Mouse (Mus musculus): Measurements from ENCODE around the gene Cd19. TPM values are rescaled to one million over a fixed set of nuclear protein-coding genes. Genes with fewer than 3 reads are reported as not detected.
"Not testable (repeated sequence)": the region's sequence is repeated elsewhere in the genome, so short reads cannot be mapped to it uniquely, and the experiment has no call there.

The Cd19 gene
- polyA plus RNA-seq, 1 experiment from 2014 or later, result not detected

DNA sequence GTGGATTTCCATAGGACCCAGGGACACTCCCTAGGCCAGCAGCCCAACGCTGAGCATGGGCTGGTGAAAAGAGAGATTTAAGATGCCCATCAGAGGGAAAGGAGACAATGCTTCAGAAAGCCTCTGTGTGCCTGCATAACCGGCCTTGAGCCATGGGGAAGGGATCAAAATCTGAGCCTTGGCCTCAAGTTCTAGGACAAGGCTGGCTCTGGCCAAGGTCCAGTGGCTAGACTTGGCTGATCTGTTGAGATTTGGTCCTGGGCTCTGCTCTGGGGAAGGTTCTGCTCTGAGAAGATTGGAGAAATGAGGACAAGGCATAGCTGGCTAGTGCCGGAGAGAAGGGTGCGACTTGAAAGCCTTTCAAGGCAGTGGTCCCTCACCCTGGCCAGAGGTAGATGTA is 3.6 kb downstream of the Cd19 start:
- no peaks in the 10 kb centered on the region for H3K4me1 ChIP-seq
- 87% methylated on average over 4 of the region's 4 CpGs for WGBS
- H3K27me3 ChIP-seq, result 0 out of 2 replicates have a peak, but pooled peaks cover 5% of the 10 kb centered on the region
- H3K27ac ChIP-seq, result no peak overlapping the region
- H3K36me3 ChIP-seq, result no peaks in the 10 kb centered on the region
- no peak overlapping the region for H3K4me3 ChIP-seq
- no peak for ATAC-seq (ENCODE audit: insufficient number of reproducible peaks, insufficient read depth, low FRiP score, low TSS enrichment, low read depth)
- no peaks in the 10 kb centered on the region for H3K9me3 ChIP-seq
- no peak overlapping the region for H3K9ac ChIP-seq
- H3K4me2 ChIP-seq, result no peak overlapping the region

DNA sequence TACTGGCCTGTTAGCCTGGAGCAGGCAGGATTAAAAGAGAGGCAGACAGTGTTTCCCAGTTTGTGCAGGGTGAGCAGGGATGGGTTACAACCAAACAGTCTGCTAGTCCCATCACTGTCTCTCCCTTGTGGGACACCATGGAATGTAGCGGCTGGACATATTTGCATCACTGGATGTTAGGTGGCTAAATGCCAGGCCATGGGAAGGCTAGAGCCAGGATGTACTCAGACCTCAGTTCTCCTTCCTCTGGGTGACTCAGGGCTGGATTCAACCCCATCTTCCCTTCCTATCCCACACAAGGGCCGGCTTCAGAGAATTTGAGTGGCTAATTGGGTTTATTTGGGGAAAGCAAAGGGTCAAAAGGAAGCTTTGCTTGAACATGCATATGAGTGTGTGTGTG is 6.0 kb downstream of the Cd19 start:
- no peak for ATAC-seq (ENCODE audit: insufficient number of reproducible peaks, insufficient read depth, low FRiP score, low TSS enrichment, low read depth)
- Histone ChIP-seq H3K9me3 (no peaks in the 10 kb centered on the region), H3K27me3 (0 out of 2 replicates have a peak, but pooled peaks cover 5% of the 10 kb centered on the region), H3K27ac (no peak overlapping the region), H3K4me1 (no peaks in the 10 kb centered on the region), H3K9ac (no peak overlapping the region), H3K36me3 (no peaks in the 10 kb centered on the region), H3K4me2 (no peak overlapping the region), H3K4me3 (no peak overlapping the region)
- 70% methylated on average over 2 of the region's 2 CpGs for WGBS

GRCm38 (mm10) chr7:126402518-126402917 is 12.2 kb downstream of the Cd19 start:
- ATAC-seq (ENCODE audit: insufficient number of reproducible peaks, insufficient read depth, low FRiP score, low TSS enrichment, low read depth); H3K9me3 ChIP-seq; H3K4me2 ChIP-seq; H3K27me3 ChIP-seq; H3K4me3 ChIP-seq; H3K4me1 ChIP-seq; H3K36me3 ChIP-seq; H3K9ac ChIP-seq; H3K27ac ChIP-seq: not testable (repeated sequence)
- 78% methylated on average over 8 of the region's 8 CpGs for WGBS

DNA sequence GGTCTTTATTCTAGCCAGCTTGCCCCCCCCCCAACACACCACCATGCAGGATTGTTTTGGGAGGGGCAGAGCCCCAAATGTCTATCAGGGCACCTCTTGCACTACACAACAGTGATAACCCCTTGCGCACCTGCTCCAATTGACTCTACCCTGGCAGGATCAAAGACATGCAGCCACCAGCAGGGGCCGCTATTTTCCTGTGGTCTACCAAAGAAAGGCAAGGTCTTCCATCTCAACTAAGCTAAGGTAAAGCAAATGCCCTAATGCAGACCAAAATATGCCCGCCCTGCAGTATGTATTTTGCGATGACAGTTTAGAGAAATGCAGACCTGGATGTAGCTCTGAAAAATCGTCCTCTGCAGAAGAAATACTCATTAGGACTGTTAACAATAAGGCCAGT is 15.1 kb downstream of the Cd19 start:
- H3K4me2 ChIP-seq, result no peak overlapping the region
- H3K4me3 ChIP-seq, result no peak overlapping the region
- no peak overlapping the region for H3K9ac ChIP-seq
- 6% methylated on average over 5 of the region's 5 CpGs for WGBS
- no peaks in the 10 kb centered on the region for H3K36me3 ChIP-seq
- H3K27me3 ChIP-seq, result no peaks in the 10 kb centered on the region
- ATAC-seq (ENCODE audit: insufficient number of reproducible peaks, insufficient read depth, low FRiP score, low TSS enrichment, low read depth), result no peak
- H3K27ac ChIP-seq, result no peak overlapping the region
- peaks cover 13% of the 10 kb centered on the region; the same call in 1 of the 2 replicates for H3K4me1 ChIP-seq
- no peaks in the 10 kb centered on the region for H3K9me3 ChIP-seq

DNA sequence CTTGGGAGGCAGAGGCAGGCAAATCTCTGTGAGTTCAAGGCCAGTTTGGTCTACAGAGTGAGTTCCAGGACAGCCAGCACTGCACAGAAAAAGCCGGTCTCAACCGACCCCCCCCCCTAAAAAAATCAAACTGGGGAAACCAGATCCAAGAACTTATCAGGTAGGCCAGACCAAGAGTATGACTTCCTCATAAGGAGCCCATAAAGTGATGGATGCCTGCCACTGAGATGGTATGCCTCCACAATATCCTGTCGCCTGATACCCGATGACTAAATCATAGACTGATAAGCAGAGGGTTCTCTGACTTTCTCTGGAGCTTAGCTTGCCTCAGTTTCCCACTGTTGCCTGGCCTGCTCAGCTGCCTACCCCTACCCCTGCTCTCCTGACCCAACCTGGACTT is 16.9 kb downstream of the Cd19 start:
- H3K4me3 ChIP-seq, result no peak overlapping the region
- no peak overlapping the region for H3K27ac ChIP-seq
- H3K36me3 ChIP-seq, result 0 out of 2 replicates have a peak, but pooled peaks cover 4% of the 10 kb centered on the region
- ATAC-seq (ENCODE audit: insufficient number of reproducible peaks, insufficient read depth, low FRiP score, low TSS enrichment, low read depth), result no peak
- WGBS, result 96% methylated on average over 4 of the region's 4 CpGs
- H3K27me3 ChIP-seq, result no peaks in the 10 kb centered on the region
- H3K9ac ChIP-seq, result no peak overlapping the region
- H3K4me1 ChIP-seq, result peaks cover 13% of the 10 kb centered on the region; the same call in 1 of the 2 replicates
- H3K9me3 ChIP-seq, result no peaks in the 10 kb centered on the region
- no peak overlapping the region for H3K4me2 ChIP-seq

GRCm38 (mm10) chr7:126397221-126397620 is 17.5 kb downstream of the Cd19 start:
- no peaks in the 10 kb centered on the region for H3K9me3 ChIP-seq
- H3K27ac ChIP-seq, result no peak overlapping the region
- ATAC-seq (ENCODE audit: insufficient number of reproducible peaks, insufficient read depth, low FRiP score, low TSS enrichment, low read depth), result no peak
- H3K9ac ChIP-seq, result no peak overlapping the region
- 60% methylated on average over 6 of the region's 6 CpGs for WGBS
- 0 out of 2 replicates have a peak, but pooled peaks cover 4% of the 10 kb centered on the region for H3K36me3 ChIP-seq
- no peaks in the 10 kb centered on the region for H3K27me3 ChIP-seq
- peak overlapping the region; percentile 51 for H3K4me2 ChIP-seq
- H3K4me1 ChIP-seq, result peaks cover 13% of the 10 kb centered on the region; the same call in 1 of the 2 replicates
- H3K4me3 ChIP-seq, result peak overlapping the region; percentile 92

DNA sequence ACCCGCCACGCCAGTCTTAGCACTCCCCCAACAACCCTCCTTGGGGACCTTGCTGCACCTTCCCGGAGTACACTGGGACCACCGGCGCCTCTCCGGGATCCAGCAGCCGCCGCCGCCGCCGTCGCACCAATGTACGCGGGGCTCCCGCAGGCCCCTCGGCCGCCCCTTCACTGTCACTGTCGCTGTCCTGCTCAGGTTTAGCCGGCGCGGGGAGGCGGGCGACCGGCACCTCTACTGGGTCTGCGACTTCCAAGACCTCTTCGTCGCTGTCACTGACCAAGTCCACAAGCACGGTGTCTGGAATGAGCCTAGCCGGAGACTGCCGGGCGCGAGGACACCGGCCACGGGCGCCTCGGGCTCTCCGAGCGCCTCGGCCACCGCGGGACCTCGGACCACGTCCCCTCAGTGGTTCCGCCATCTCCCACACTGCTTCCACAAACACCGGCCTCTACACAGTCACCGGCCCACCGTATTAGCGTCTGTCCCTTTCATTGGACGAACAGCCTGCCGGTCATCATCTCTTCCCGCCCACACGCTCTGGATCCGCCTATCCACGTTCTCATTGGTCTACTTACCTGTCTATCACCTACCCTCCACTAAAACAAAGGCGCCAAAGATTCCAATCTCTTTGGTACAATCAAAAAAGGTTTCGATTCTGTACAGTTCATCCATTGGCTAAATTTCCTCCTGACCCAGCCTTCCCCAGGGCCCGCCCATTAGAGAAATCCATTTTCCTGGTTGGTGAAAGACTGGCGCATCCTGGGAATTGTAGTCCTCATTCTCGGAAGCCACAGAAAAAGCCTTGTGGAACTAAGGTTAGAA is 18.2 kb downstream of the Cd19 start, which contains the start of gene Nfatc2ip:
Gene Nfatc2ip, minus strand, starts transcription at position 440 of the 822 bp plus-strand sequence.
- Histone ChIP-seq H3K9me3 (no peaks in the 10 kb centered on the region), H3K9ac (peak within 1 kb of the TSS; percentile 89), H3K4me3 (peak within 1 kb of the TSS; percentile 92), H3K27ac (no peak within 1 kb of the TSS), H3K27me3 (no peaks in the 10 kb centered on the region), H3K4me2 (peak within 1 kb of the TSS; percentile 85), H3K36me3 (peaks cover 7% of the 10 kb centered on the region), H3K4me1 (peaks cover 13% of the 10 kb centered on the region; the same call in 1 of the 2 replicates)
- ATAC-seq (ENCODE audit: insufficient number of reproducible peaks, insufficient read depth, low FRiP score, low TSS enrichment, low read depth), result peak; percentile 100
- WGBS, result under 1% methylated on average over 59 of the region's 59 CpGs

- not testable (repeated sequence) for H3K9me3 ChIP-seq; H3K4me3 ChIP-seq; H3K4me2 ChIP-seq; H3K27ac ChIP-seq; ATAC-seq (ENCODE audit: insufficient number of reproducible peaks, insufficient read depth, low FRiP score, low TSS enrichment, low read depth); H3K27me3 ChIP-seq; H3K9ac ChIP-seq
- Histone ChIP-seq H3K4me1 (peaks cover 11% of the 10 kb centered on the region; the same call in 1 of the 2 replicates), H3K36me3 (peaks cover 41% of the 10 kb centered on the region)
- WGBS, result 88% methylated on average over 7 of the region's 7 CpGs
Observed at GRCm38 (mm10) chr7:126392086-126392884, 22.4 kb downstream of the Cd19 start.

GRCm38 (mm10) chr7:126388185-126388584 is 26.5 kb downstream of the Cd19 start:
- Histone ChIP-seq H3K27ac (no peak overlapping the region), H3K36me3 (peaks cover 58% of the 10 kb centered on the region), H3K9me3 (no peaks in the 10 kb centered on the region), H3K9ac (no peak overlapping the region), H3K27me3 (no peaks in the 10 kb centered on the region), H3K4me1 (no peaks in the 10 kb centered on the region), H3K4me2 (no peak overlapping the region), H3K4me3 (no peak overlapping the region)
- 100% methylated on average over 1 of the region's 1 CpGs for WGBS
- no peak for ATAC-seq (ENCODE audit: insufficient number of reproducible peaks, insufficient read depth, low FRiP score, low TSS enrichment, low read depth)

GRCm38 (mm10) chr7:126383565-126383964 is 31.1 kb downstream of the Cd19 start:
- Histone ChIP-seq H3K4me1 (no peaks in the 10 kb centered on the region), H3K4me2 (no peak overlapping the region), H3K27ac (no peak overlapping the region), H3K9ac (no peak overlapping the region), H3K4me3 (no peak overlapping the region), H3K36me3 (peaks cover 33% of the 10 kb centered on the region), H3K27me3 (no peaks in the 10 kb centered on the region), H3K9me3 (no peaks in the 10 kb centered on the region)
- ATAC-seq (ENCODE audit: insufficient number of reproducible peaks, insufficient read depth, low FRiP score, low TSS enrichment, low read depth), result no peak
- WGBS, result 84% methylated on average over 5 of the region's 5 CpGs

DNA sequence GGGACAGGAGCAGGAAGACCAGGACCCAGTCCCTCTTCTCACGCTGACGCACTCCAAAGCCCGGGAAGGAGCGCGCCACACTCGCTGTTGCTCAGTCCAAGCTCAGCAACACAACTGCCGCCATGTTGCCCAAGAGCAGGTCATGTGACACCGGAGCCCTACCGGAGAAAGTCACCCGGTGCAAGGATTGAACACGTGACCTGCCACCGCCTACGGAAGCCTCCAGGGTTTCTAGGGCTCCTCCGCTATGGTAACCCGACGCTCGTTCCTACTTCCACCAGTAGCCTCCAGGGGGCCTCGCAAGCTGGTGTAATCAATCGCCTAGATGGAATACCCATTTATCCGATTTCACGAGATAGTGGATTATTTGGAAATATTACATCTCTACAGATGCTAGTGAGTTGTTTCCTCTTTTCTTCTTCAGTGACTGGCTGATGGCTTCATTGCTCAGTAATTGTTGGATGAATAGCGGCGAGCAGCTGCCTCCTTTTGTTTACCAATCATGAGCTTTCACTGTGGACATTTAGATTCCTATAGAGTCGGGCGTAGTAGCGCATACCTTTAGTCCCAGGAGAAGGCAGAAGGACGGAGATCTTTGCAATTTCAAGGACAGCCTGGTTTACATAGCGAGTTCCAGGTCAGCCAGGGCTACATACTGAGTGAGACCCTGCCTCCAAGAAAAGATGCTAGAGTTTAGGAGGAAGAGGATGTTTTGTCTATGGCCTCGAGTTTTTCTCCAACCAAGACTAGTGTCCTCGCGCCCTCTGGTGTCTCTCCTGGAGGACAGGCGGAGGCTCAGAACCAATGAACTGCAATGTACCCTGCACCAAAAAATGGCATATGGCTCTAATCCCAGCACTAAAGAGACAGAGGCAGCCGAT is 37.2 kb downstream of the Cd19 start, which contains the start of gene Spns1:
Gene Spns1, minus strand, starts transcription at position 173 of the 881 bp plus-strand sequence.
- H3K36me3 ChIP-seq, result peaks cover 20% of the 10 kb centered on the region
- peak within 1 kb of the TSS; percentile 98 for H3K4me2 ChIP-seq
- peak within 1 kb of the TSS; percentile 80 for H3K27ac ChIP-seq
- H3K4me1 ChIP-seq, result peaks cover 9% of the 10 kb centered on the region
- WGBS, result under 1% methylated on average over 33 of the region's 33 CpGs
- H3K9me3 ChIP-seq, result no peaks in the 10 kb centered on the region
- no peaks in the 10 kb centered on the region for H3K27me3 ChIP-seq
- H3K4me3 ChIP-seq, result peak within 1 kb of the TSS; percentile 98
- H3K9ac ChIP-seq, result peak within 1 kb of the TSS; percentile 89
- peak; percentile 96 for ATAC-seq (ENCODE audit: insufficient number of reproducible peaks, insufficient read depth, low FRiP score, low TSS enrichment, low read depth)

All from embryonic facial prominence, embryonic 13.5 days (tissue).